Mouse (Mus musculus): ENCODE data around the gene Gpt2. TPM values are rescaled to one million over a fixed set of nuclear protein-coding genes. Genes with fewer than 3 reads are reported as not detected.

The Gpt2 gene
- polyA plus RNA-seq, 1 experiment from 2014 or later, result 26.3 TPM

- no peak for ATAC-seq
- peaks cover 88% of the 10 kb centered on the region for H3K36me3 ChIP-seq
- H3K27ac ChIP-seq, result no peak overlapping the region
- no peaks in the 10 kb centered on the region for H3K27me3 ChIP-seq
- H3K4me3 ChIP-seq (replicated peaks), result no peak overlapping the region
- H3K4me2 ChIP-seq (replicated peaks), result no peak overlapping the region
- no peaks in the 10 kb centered on the region for H3K4me1 ChIP-seq (replicated peaks)
- 87% methylated on average over 8 of the region's 8 CpGs for WGBS
- no peak overlapping the region for H3K9ac ChIP-seq (replicated peaks)
- H3K9me3 ChIP-seq, result no peaks in the 10 kb centered on the region
Measured at GRCm38 (mm10) chr8:85512234-85512633, 19.9 kb downstream of the Gpt2 start.

- ATAC-seq, result no peak
- WGBS, result 87% methylated on average over 4 of the region's 4 CpGs
- H3K4me2 ChIP-seq (replicated peaks), result no peak overlapping the region
- no peak overlapping the region for H3K9ac ChIP-seq (replicated peaks)
- no peaks in the 10 kb centered on the region for H3K4me1 ChIP-seq (replicated peaks)
- no peak overlapping the region for H3K4me3 ChIP-seq (replicated peaks)
- peaks cover 92% of the 10 kb centered on the region for H3K36me3 ChIP-seq
- no peak overlapping the region for H3K27ac ChIP-seq
- H3K27me3 ChIP-seq, result no peaks in the 10 kb centered on the region
- no peaks in the 10 kb centered on the region for H3K9me3 ChIP-seq
Measured at GRCm38 (mm10) chr8:85513283-85513682, 20.9 kb downstream of the Gpt2 start.

- H3K36me3 ChIP-seq, result peaks cover 88% of the 10 kb centered on the region
- no peak for ATAC-seq
- H3K27ac ChIP-seq, result no peak overlapping the region
- H3K4me3 ChIP-seq (replicated peaks), result no peak overlapping the region
- H3K9me3 ChIP-seq, result no peaks in the 10 kb centered on the region
- no peaks in the 10 kb centered on the region for H3K4me1 ChIP-seq (replicated peaks)
- no peak overlapping the region for H3K4me2 ChIP-seq (replicated peaks)
- H3K27me3 ChIP-seq, result no peaks in the 10 kb centered on the region
- no peak overlapping the region for H3K9ac ChIP-seq (replicated peaks)
- 81% methylated on average over 7 of the region's 7 CpGs for WGBS
Measured at GRCm38 (mm10) chr8:85515391-85515790, 23.0 kb downstream of the Gpt2 start.

DNA sequence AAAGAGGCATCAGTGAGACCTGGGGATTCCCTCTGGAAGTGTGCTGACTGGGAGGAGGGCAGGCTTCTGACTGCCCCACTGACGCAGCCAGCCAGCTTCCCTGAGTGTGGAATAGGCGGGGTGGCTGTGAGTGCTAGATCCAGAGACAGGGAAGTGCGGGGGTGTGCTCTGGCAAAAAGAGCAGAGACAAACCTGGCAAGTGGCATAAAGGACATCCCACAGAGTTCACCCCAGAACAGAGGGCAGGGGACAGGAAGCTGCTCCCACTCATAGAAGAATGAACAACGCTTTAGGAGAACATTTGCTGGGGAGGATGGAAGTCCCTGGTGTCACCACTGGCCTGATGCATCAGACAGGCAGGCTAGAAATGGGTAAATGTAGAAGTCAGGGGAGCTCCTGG, 25.0 kb downstream of the Gpt2 start:
- H3K36me3 ChIP-seq, result peaks cover 90% of the 10 kb centered on the region
- H3K27me3 ChIP-seq, result no peaks in the 10 kb centered on the region
- H3K4me1 ChIP-seq (replicated peaks), result no peaks in the 10 kb centered on the region
- no peak overlapping the region for H3K4me3 ChIP-seq (replicated peaks)
- no peak for ATAC-seq
- H3K9me3 ChIP-seq, result no peaks in the 10 kb centered on the region
- H3K27ac ChIP-seq, result no peak overlapping the region
- H3K4me2 ChIP-seq (replicated peaks), result no peak overlapping the region
- H3K9ac ChIP-seq (replicated peaks), result no peak overlapping the region
- WGBS, result 88% methylated on average over 4 of the region's 4 CpGs

- no peaks in the 10 kb centered on the region for H3K4me1 ChIP-seq (replicated peaks)
- no peak overlapping the region for H3K27ac ChIP-seq
- no peak overlapping the region for H3K4me3 ChIP-seq (replicated peaks)
- WGBS, result 94% methylated on average over 10 of the region's 10 CpGs
- H3K4me2 ChIP-seq (replicated peaks), result no peak overlapping the region
- no peaks in the 10 kb centered on the region for H3K27me3 ChIP-seq
- no peaks in the 10 kb centered on the region for H3K9me3 ChIP-seq
- no peak for ATAC-seq
- H3K9ac ChIP-seq (replicated peaks), result no peak overlapping the region
- peaks cover 92% of the 10 kb centered on the region for H3K36me3 ChIP-seq
Measured at GRCm38 (mm10) chr8:85517956-85518355, 25.6 kb downstream of the Gpt2 start.

- no peak for ATAC-seq
- Histone ChIP-seq H3K4me1 (replicated peaks) (no peaks in the 10 kb centered on the region), H3K27me3 (no peaks in the 10 kb centered on the region), H3K36me3 (peaks cover 82% of the 10 kb centered on the region), H3K4me2 (replicated peaks) (no peak overlapping the region), H3K4me3 (replicated peaks) (no peak overlapping the region), H3K9me3 (no peaks in the 10 kb centered on the region), H3K27ac (no peak overlapping the region), H3K9ac (replicated peaks) (no peak overlapping the region)
- WGBS, result 97% methylated on average over 4 of the region's 4 CpGs
Measured at GRCm38 (mm10) chr8:85520586-85520985, 28.2 kb downstream of the Gpt2 start.

DNA sequence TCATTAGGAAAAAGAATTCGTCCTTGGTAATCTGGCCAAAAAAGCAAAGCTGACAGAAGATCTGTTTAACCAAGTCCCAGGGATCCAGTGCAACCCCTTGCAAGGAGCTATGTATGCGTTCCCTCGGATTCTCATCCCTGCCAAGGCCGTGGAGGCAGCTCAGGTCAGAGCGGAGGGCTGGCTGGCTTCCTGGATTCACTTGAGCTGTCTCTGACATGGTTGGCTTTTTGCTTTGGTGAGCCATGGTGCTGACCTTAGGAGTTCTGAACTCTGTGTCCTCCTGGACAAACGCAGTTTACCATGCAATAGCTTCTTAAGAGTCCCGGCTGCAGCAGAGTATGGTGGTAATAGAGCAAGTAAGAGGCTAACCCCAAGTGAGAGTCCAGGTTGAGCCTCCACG, 29.0 kb downstream of the Gpt2 start:
- Histone ChIP-seq H3K4me2 (replicated peaks) (no peak overlapping the region), H3K9me3 (no peaks in the 10 kb centered on the region), H3K27me3 (no peaks in the 10 kb centered on the region), H3K36me3 (peaks cover 76% of the 10 kb centered on the region), H3K27ac (no peak overlapping the region), H3K9ac (replicated peaks) (no peak overlapping the region), H3K4me1 (replicated peaks) (no peaks in the 10 kb centered on the region), H3K4me3 (replicated peaks) (no peak overlapping the region)
- WGBS, result 95% methylated on average over 8 of the region's 8 CpGs
- ATAC-seq, result no peak

DNA sequence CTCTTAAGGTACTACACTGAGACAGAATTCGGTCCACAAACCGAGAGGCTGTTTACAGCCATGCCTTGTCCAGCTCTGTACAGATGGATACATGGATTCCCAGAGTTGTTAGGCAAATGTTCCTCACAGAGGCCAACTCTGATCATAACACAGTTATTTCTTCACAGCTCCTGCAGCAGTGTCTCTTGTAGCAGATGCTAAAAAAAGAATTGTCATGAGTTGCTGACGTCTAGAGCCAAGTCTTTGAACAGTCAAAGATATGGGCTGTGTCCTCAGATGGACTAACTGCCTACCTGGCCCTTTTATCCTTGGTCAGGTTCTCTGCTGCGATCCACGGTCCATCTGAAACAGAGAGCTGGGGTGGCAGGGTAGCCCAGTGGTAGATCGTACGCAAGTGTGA, 31.7 kb downstream of the Gpt2 start:
- Histone ChIP-seq H3K4me1 (replicated peaks) (no peaks in the 10 kb centered on the region), H3K9me3 (no peaks in the 10 kb centered on the region), H3K36me3 (peaks cover 62% of the 10 kb centered on the region), H3K9ac (replicated peaks) (no peak overlapping the region), H3K4me2 (replicated peaks) (no peak overlapping the region), H3K4me3 (replicated peaks) (no peak overlapping the region), H3K27ac (no peak overlapping the region), H3K27me3 (no peaks in the 10 kb centered on the region)
- ATAC-seq, result no peak
- 97% methylated on average over 7 of the region's 7 CpGs for whole genome bisulfite sequencing

- peaks cover 43% of the 10 kb centered on the region for H3K36me3 ChIP-seq
- H3K27me3 ChIP-seq, result no peaks in the 10 kb centered on the region
- no peaks in the 10 kb centered on the region for H3K9me3 ChIP-seq
- ATAC-seq, result no peak
- no peak overlapping the region for H3K9ac ChIP-seq (replicated peaks)
- H3K4me3 ChIP-seq (replicated peaks), result no peak overlapping the region
- H3K4me2 ChIP-seq (replicated peaks), result no peak overlapping the region
- WGBS, result 38% methylated on average over 6 of the region's 6 CpGs
- no peak overlapping the region for H3K27ac ChIP-seq
- no peaks in the 10 kb centered on the region for H3K4me1 ChIP-seq (replicated peaks)
Measured at GRCm38 (mm10) chr8:85526105-85526504, 33.7 kb downstream of the Gpt2 start.

DNA sequence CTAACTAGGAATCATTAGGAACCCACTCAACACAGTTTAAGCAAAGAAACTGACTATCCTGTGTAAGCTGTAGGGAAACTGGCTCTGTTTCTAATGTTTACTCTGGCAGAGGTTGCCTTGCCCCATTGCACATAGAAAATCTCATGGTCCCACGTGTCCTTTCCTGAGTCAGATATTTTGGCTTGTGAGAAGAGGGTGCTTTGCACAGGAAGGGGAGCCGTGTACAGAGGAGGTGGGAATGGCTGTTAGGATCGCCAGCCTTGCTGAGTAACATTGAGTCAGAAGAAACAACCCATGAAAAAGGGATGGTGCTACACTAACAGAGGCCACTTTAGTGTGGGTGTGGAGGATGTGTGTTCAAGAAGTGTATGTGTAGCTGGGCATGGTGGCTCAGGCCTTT, 36.6 kb downstream of the Gpt2 start:
- 86% methylated on average over 3 of the region's 3 CpGs for WGBS

GRCm38 (mm10) chr8:85530717-85531116, 38.3 kb downstream of the Gpt2 start:
- no peak overlapping the region for H3K9ac ChIP-seq (replicated peaks)
- H3K27me3 ChIP-seq, result no peaks in the 10 kb centered on the region
- H3K4me1 ChIP-seq (replicated peaks), result no peaks in the 10 kb centered on the region
- no peak overlapping the region for H3K4me2 ChIP-seq (replicated peaks)
- no peak overlapping the region for H3K4me3 ChIP-seq (replicated peaks)
- no peak for ATAC-seq
- peaks cover 35% of the 10 kb centered on the region for H3K36me3 ChIP-seq
- H3K9me3 ChIP-seq, result no peaks in the 10 kb centered on the region
- 92% methylated on average over 1 of the region's 1 CpGs for WGBS
- no peak overlapping the region for H3K27ac ChIP-seq

More for the DNA sequence above, 36.6 kb downstream of the Gpt2 start:
- Histone ChIP-seq H3K27me3 (no peaks in the 10 kb centered on the region), H3K4me2 (replicated peaks) (no peak overlapping the region), H3K9me3 (no peaks in the 10 kb centered on the region), H3K4me3 (replicated peaks) (no peak overlapping the region), H3K4me1 (replicated peaks) (no peaks in the 10 kb centered on the region), H3K9ac (replicated peaks) (no peak overlapping the region), H3K27ac (no peak overlapping the region), H3K36me3 (peaks cover 23% of the 10 kb centered on the region)
- ATAC-seq, result no peak

DNA sequence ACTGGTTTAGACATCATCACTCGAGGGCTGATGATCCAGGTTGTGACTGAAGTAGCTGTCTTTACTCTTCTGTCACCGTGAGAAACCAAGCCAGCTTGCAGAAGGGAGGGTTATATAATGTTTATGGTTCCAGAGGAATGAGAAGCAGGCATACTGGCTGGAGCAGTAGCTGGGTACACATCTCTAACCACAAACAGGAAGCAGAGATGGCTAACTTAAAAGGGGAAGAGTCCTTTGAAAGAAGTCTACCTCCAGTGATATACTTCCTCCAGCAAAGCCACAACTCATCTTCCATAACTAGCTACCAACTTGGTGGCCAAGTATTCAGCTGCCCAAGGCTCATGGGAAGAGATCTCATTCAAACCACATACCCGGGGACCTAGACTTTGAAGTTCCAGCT, 39.1 kb downstream of the Gpt2 start:
- Histone ChIP-seq H3K27me3 (no peaks in the 10 kb centered on the region), H3K4me2 (replicated peaks) (no peak overlapping the region), H3K27ac (no peak overlapping the region), H3K9ac (replicated peaks) (no peak overlapping the region), H3K4me3 (replicated peaks) (no peak overlapping the region), H3K9me3 (no peaks in the 10 kb centered on the region), H3K36me3 (peaks cover 38% of the 10 kb centered on the region), H3K4me1 (replicated peaks) (no peaks in the 10 kb centered on the region)
- WGBS, result 92% methylated on average over 3 of the region's 3 CpGs
- no peak for ATAC-seq

DNA sequence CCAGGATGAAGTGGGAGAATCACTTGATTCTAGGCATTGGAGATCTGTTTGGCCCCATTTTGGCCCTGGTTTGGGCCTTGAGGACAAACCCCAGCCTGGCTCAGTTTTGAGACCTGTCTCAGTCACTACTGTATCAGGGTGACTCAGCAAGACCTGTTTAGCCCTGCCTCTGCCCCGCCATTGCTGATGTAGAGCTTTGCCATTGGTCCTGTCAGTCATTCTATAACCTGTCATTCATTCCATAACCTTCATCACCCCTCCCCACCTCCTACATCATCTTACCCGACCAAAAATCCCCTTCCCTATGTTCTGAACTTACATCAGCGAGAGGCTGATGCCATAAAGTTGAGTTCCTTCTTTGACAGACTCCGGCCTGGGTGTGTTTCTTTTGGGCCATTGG, 40.5 kb downstream of the Gpt2 start:
- no peak for ATAC-seq
- WGBS, result 89% methylated on average over 4 of the region's 4 CpGs
- Histone ChIP-seq H3K36me3 (peaks cover 41% of the 10 kb centered on the region), H3K27ac (no peak overlapping the region), H3K4me1 (replicated peaks) (no peaks in the 10 kb centered on the region), H3K9me3 (no peaks in the 10 kb centered on the region), H3K4me2 (replicated peaks) (no peak overlapping the region), H3K9ac (replicated peaks) (no peak overlapping the region), H3K27me3 (no peaks in the 10 kb centered on the region), H3K4me3 (replicated peaks) (no peak overlapping the region)
